In the genomic region with DNA sequence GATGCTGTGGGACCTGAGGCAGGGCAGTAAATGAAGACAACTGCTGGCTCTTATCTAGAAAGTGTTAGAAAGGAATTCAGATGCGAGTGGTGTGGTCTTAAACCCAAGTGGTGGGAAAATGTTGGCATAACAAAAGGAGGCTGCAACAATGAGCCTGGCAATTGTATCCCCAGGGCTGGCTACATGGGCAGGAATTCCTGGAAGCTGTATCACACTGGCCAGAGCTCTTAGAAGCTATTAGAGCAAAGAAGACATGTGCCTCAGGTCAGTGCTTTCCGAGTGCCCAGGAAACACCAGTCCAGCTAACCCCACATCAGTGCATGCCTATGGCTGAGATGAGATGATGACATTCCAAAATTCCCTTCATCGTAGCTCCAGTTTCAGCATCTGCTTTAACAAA, we compare ENCODE assay signal across 37 mouse cellular contexts. TPM values are rescaled to one million over a fixed set of nuclear protein-coding genes. Genes with fewer than 3 reads are reported as not detected.
"Had no signal": no experiment of that assay in that cellular context is flagged by ENCODE, and none has a peak within 500 bp of the region (broad histone marks: within the 10 kb centered on the region; RNA-seq: fewer than 3 reads in every experiment).

No protein-coding gene starts in this region.

- ATAC-seq: liver, embryonic 12.5 days; liver, postnatal 0 days; midbrain, embryonic 13.5 days; midbrain, embryonic 15.5 days; midbrain, embryonic 16.5 days had no signal

- H3K4me3 ChIP-seq: limb, embryonic 10.5 days; limb, embryonic 12.5 days; limb, embryonic 13.5 days; limb, embryonic 15.5 days; liver, embryonic 12.5 days; liver, embryonic 13.5 days; liver, embryonic 15.5 days; lung, embryonic 15.5 days; megakaryocyte, embryonic 14.5 days; midbrain, embryonic 10.5 days; midbrain, embryonic 12.5 days; midbrain, embryonic 13.5 days; midbrain, embryonic 15.5 days; myocyte; neural tube, embryonic 12.5 days; neural tube, embryonic 13.5 days had no signal

- H3K9me3 ChIP-seq: limb, embryonic 10.5 days; limb, embryonic 12.5 days; limb, embryonic 13.5 days; limb, embryonic 15.5 days; liver, embryonic 12.5 days; liver, embryonic 13.5 days; liver, embryonic 15.5 days; lung, embryonic 15.5 days; midbrain, embryonic 10.5 days; midbrain, embryonic 12.5 days; midbrain, embryonic 13.5 days; midbrain, embryonic 15.5 days; neural tube, embryonic 12.5 days; neural tube, embryonic 13.5 days had no signal

- H3K36me3 ChIP-seq: limb, embryonic 10.5 days; limb, embryonic 12.5 days; limb, embryonic 13.5 days; limb, embryonic 15.5 days; liver, embryonic 12.5 days; liver, embryonic 13.5 days; liver, embryonic 15.5 days; lung, embryonic 15.5 days; midbrain, embryonic 10.5 days; midbrain, embryonic 12.5 days; midbrain, embryonic 13.5 days; midbrain, embryonic 15.5 days; neural tube, embryonic 12.5 days; neural tube, embryonic 13.5 days had no signal

- H3K9ac ChIP-seq: limb, embryonic 12.5 days; limb, embryonic 13.5 days; limb, embryonic 15.5 days; liver, embryonic 12.5 days; liver, embryonic 13.5 days; liver, embryonic 14.5 days; liver, embryonic 15.5 days; liver, postnatal 0 days; lung, embryonic 14.5 days; lung, embryonic 15.5 days; midbrain, embryonic 12.5 days; midbrain, embryonic 13.5 days; midbrain, embryonic 15.5 days; neural tube, embryonic 12.5 days; neural tube, embryonic 13.5 days had no signal

- H3K4me1 ChIP-seq: limb, embryonic 15.5 days; liver, embryonic 12.5 days; liver, embryonic 13.5 days; liver, embryonic 15.5 days; lung, embryonic 15.5 days; megakaryocyte, embryonic 14.5 days; midbrain, embryonic 12.5 days; midbrain, embryonic 13.5 days; midbrain, embryonic 15.5 days; neural tube, embryonic 12.5 days had no signal

- H3K27me3 ChIP-seq: limb, embryonic 12.5 days; limb, embryonic 13.5 days; limb, embryonic 15.5 days; liver, embryonic 12.5 days; liver, embryonic 13.5 days; liver, embryonic 15.5 days; lung, embryonic 15.5 days; megakaryocyte, embryonic 14.5 days; midbrain, embryonic 12.5 days; midbrain, embryonic 13.5 days; midbrain, embryonic 15.5 days; neural tube, embryonic 12.5 days; neural tube, embryonic 13.5 days had no signal

- H3K4me2 ChIP-seq: limb, embryonic 12.5 days; limb, embryonic 13.5 days; limb, embryonic 15.5 days; liver, embryonic 11.5 days; liver, embryonic 12.5 days; liver, embryonic 13.5 days; liver, embryonic 15.5 days; lung, embryonic 14.5 days; lung, embryonic 15.5 days; midbrain, embryonic 11.5 days; midbrain, embryonic 12.5 days; midbrain, embryonic 13.5 days; midbrain, embryonic 15.5 days; neural tube, embryonic 12.5 days; neural tube, embryonic 13.5 days had no signal

- H3K27ac ChIP-seq: limb, embryonic 10.5 days; limb, embryonic 12.5 days; limb, embryonic 13.5 days; limb, embryonic 15.5 days; liver, embryonic 12.5 days; liver, embryonic 13.5 days; liver, embryonic 14.5 days; liver, embryonic 15.5 days; lung, embryonic 15.5 days; macrophage; midbrain, embryonic 10.5 days; midbrain, embryonic 12.5 days; midbrain, embryonic 13.5 days; midbrain, embryonic 15.5 days; neural tube, embryonic 12.5 days; neural tube, embryonic 13.5 days had no signal

- DNase-seq: left cerebral cortex, postnatal 4 days; liver; liver, embryonic 13.5 days; liver, postnatal 0 days; lung, adult 18-20 months; lung, adult 2 months; lung, embryonic 14.5 days; lung, postnatal 10 days; lung, postnatal 14 days; lung, postnatal 36 days; lung, postnatal 4 days; midbrain, embryonic 14.5 days had no signal

RNA-seq across cellular contexts. Expression of gene Adamts16, which starts 42.3 kb away (rescaled TPM):
- total RNA-seq: liver, adult 2 months; megakaryocyte progenitor cell, adult 5-6 weeks; megakaryocyte, adult 5-6 weeks; megakaryocyte-erythroid progenitor cell, adult 5-6 weeks; monocyte, adult 5-6 weeks had no signal
- polyA plus RNA-seq: liver, embryonic 12.5 days; macrophage had no signal
